ENCODE assay signal across 17 mouse cellular contexts in genomic region chr12:105005715-105005972, GRCm38 (mm10). TPM values are rescaled to one million over a fixed set of nuclear protein-coding genes. Genes with fewer than 3 reads are reported as not detected.
DNase-seq lines count a peak whose midpoint lies in the region; ATAC-seq and TF ChIP-seq lines count a peak whose summit lies in the region.
"Had no signal": no experiment of that assay in that cellular context is flagged by ENCODE, and none has a peak within 500 bp of the region (broad histone marks: within the 10 kb centered on the region; RNA-seq: fewer than 3 reads in every experiment).

No protein-coding gene starts in this region.

- 24% methylated on average over 2 of the region's 2 CpGs for WGBS in liver, embryonic 15.5 days (ENCODE audit: insufficient replicate concordance)
- WGBS in liver, embryonic 11.5 days: 40% methylated on average over 2 of the region's 2 CpGs
- 81% methylated on average over 2 of the region's 2 CpGs for WGBS in hindbrain, embryonic 10.5 days

- H3K4me3 ChIP-seq in gastrocnemius, adult 2 months: peak overlapping the region; percentile 37
- H3K4me3 ChIP-seq in liver, embryonic 15.5 days (replicated peaks): no peak overlapping the region
- H3K4me3 ChIP-seq in liver, embryonic 11.5 days (ENCODE audit: low read depth, low read length): no peak overlapping the region
- H3K4me3 ChIP-seq in MEL (ENCODE audit: control insufficient read depth in 1 of 2, insufficient read depth in 1 of 2, low read depth in 2 of 2, low read length in 2 of 2) (no peak overlapping the region; a peak in 1 of 4 replicates), myocyte (no peak overlapping the region)
- H3K4me3 ChIP-seq in hindbrain, embryonic 10.5 days: no peak overlapping the region
- H3K4me3 ChIP-seq: embryonic facial prominence, embryonic 10.5 days; forebrain, embryonic 13.5 days; heart, embryonic 13.5 days had no signal

- H3ac ChIP-seq in myocyte (ENCODE audit: control insufficient read depth, insufficient read length): no peak overlapping the region

- TF ChIP-seq RAD21 in MEL (IDR thresholded peaks at IDR 0.05; ENCODE audit: low read depth, low read length): no peak

- intact Hi-C loops in gastrocnemius, adult 2 months (cut with DNase I): loop anchor here (5.0 kb wide), 1 partner anchor 53 kb away; no protein-coding TSS in a partner anchor

- TF ChIP-seq EP300 in MEL (IDR thresholded peaks at IDR 0.05; ENCODE audit: low read depth in 1 of 2, low read length in 2 of 2): no peak

- no peak for TF ChIP-seq POLR2A in MEL (IDR thresholded peaks at IDR 0.05; ENCODE audit: control insufficient read depth in 1 of 2, insufficient read depth in 1 of 2, low read depth in 1 of 2, low read length in 2 of 2, poor library complexity in 1 of 2)
- no peak for TF ChIP-seq POLR2A in myocyte (IDR thresholded peaks at IDR 0.05; ENCODE audit: insufficient read length, low read depth)

- no peaks in the 10 kb centered on the region for H3K9me3 ChIP-seq in liver, embryonic 15.5 days (replicated peaks)
- H3K9me3 ChIP-seq in liver, embryonic 11.5 days (ENCODE audit: control insufficient read depth, low read length): no peaks in the 10 kb centered on the region
- no peaks in the 10 kb centered on the region for H3K9me3 ChIP-seq in MEL (replicated peaks; ENCODE audit: insufficient read depth, low read length)
- H3K9me3 ChIP-seq in hindbrain, embryonic 10.5 days: no peaks in the 10 kb centered on the region
- H3K9me3 ChIP-seq: embryonic facial prominence, embryonic 10.5 days; forebrain, embryonic 13.5 days; heart, embryonic 13.5 days had no signal

- peaks cover 23% of the 10 kb centered on the region for H3K79me2 ChIP-seq in MEL (ENCODE audit: control insufficient read depth, insufficient read depth, low read length, poor library complexity)
- H3K79me2 ChIP-seq in myocyte (ENCODE audit: control insufficient read depth, insufficient read depth): peaks cover 63% of the 10 kb centered on the region

- ATAC-seq in liver, embryonic 15.5 days (ENCODE audit: insufficient read depth): no peak
- ATAC-seq in liver, embryonic 11.5 days (replicated peaks; ENCODE audit: low FRiP score): no peak
- ATAC-seq: CD4-positive, CD25-positive, alpha-beta regulatory T cell, adult 4 months; forebrain, embryonic 13.5 days had no signal

- no peak for DNase-seq in gastrocnemius, adult 2 months
- DNase-seq in gastrocnemius, postnatal 10 days: no peak
- no peak for DNase-seq in liver, embryonic 11.5 days (ENCODE audit: low spot score)
- DNase-seq in MEL (ENCODE audit: low read depth, low spot score): no peak
- DNase-seq in hindbrain, embryonic 10.5 days (ENCODE audit: low spot score): no peak
- DNase-seq in cerebellum, postnatal 25 days: no peak
- DNase-seq: cerebellum, adult 11-12 months; heart, postnatal 36 days; right cerebral cortex, adult 18-20 months; thymus, postnatal 25 days had no signal

- TF ChIP-seq CTCF in gastrocnemius, adult 2 months (IDR thresholded peaks at IDR 0.05): no peak
- no peak for TF ChIP-seq CTCF in MEL (IDR thresholded peaks at IDR 0.05 in 2 of 3, conservative IDR thresholded peaks at IDR 0.05 in 1 of 3; ENCODE audit: control insufficient read depth in 1 of 3, insufficient read depth in 1 of 3, low read depth in 2 of 3, low read length in 3 of 3, poor library complexity in 1 of 3, severe bottlenecking in 1 of 3)

- H3K4me1 ChIP-seq in liver, embryonic 15.5 days (replicated peaks): peaks cover 98% of the 10 kb centered on the region
- peaks cover 40% of the 10 kb centered on the region for H3K4me1 ChIP-seq in liver, embryonic 11.5 days (replicated peaks; ENCODE audit: control insufficient read depth, insufficient read depth, low read length)
- peaks cover 11 to 46% of the 10 kb centered on the region in 2 experiments for H3K4me1 ChIP-seq in MEL (ENCODE audit: control insufficient read depth in 1 of 2, insufficient read depth in 2 of 2, low read length in 2 of 2)
- peaks cover 49% of the 10 kb centered on the region for H3K4me1 ChIP-seq in hindbrain, embryonic 10.5 days (replicated peaks)

- no peak overlapping the region for H3K9ac ChIP-seq in liver, embryonic 15.5 days
- no peak overlapping the region for H3K9ac ChIP-seq in liver, embryonic 11.5 days (ENCODE audit: low read depth, low read length)
- H3K9ac ChIP-seq in MEL (ENCODE audit: control insufficient read depth, low read depth, low read length, poor library complexity, severe bottlenecking): peak overlapping the region; percentile 38
- H3K9ac ChIP-seq: forebrain, embryonic 13.5 days; heart, embryonic 13.5 days; liver, embryonic 14.5 days had no signal

- H3K4me2 ChIP-seq in liver, embryonic 15.5 days: peak overlapping the region; percentile 4; the same call in 1 of the 2 replicates
- no peak overlapping the region for H3K4me2 ChIP-seq in liver, embryonic 11.5 days
- peak overlapping the region; percentile 87 for H3K4me2 ChIP-seq in myocyte (ENCODE audit: low read depth)
- H3K4me2 ChIP-seq: forebrain, embryonic 13.5 days; heart, embryonic 13.5 days had no signal

- peak overlapping the region; percentile 75 for H3K27ac ChIP-seq in gastrocnemius, adult 2 months
- H3K27ac ChIP-seq in liver, embryonic 15.5 days (replicated peaks): no peak overlapping the region; the same call in 1 of the 2 replicates
- no peak overlapping the region for H3K27ac ChIP-seq in liver, embryonic 11.5 days (ENCODE audit: low read depth, low read length)
- peak overlapping the region; percentile 29 for H3K27ac ChIP-seq in MEL (ENCODE audit: control insufficient read depth, low read depth, low read length)
- no peak overlapping the region for H3K27ac ChIP-seq in hindbrain, embryonic 10.5 days
- H3K27ac ChIP-seq: embryonic facial prominence, embryonic 10.5 days; forebrain, embryonic 13.5 days; heart, embryonic 13.5 days; liver, embryonic 14.5 days had no signal

- no peaks in the 10 kb centered on the region for H3K36me3 ChIP-seq in liver, embryonic 15.5 days (replicated peaks)
- H3K36me3 ChIP-seq in liver, embryonic 11.5 days (ENCODE audit: control insufficient read depth, insufficient read depth, low read length): no peaks in the 10 kb centered on the region
- H3K36me3 ChIP-seq in MEL (ENCODE audit: control insufficient read depth in 1 of 2, insufficient read depth in 2 of 2, low read length in 2 of 2) (peaks cover 0 to 30% of the 10 kb centered on the region in 2 experiments; a peak in 2 of 4 replicates), myocyte (ENCODE audit: control insufficient read depth, insufficient read depth) (no peaks in the 10 kb centered on the region)
- H3K36me3 ChIP-seq in hindbrain, embryonic 10.5 days: no peaks in the 10 kb centered on the region
- H3K36me3 ChIP-seq: embryonic facial prominence, embryonic 10.5 days; heart, embryonic 13.5 days had no signal

- H3K27me3 ChIP-seq in liver, embryonic 15.5 days: no peaks in the 10 kb centered on the region
- H3K27me3 ChIP-seq in liver, embryonic 11.5 days (replicated peaks; ENCODE audit: control insufficient read depth, insufficient read depth, low read length): peaks cover 14% of the 10 kb centered on the region
- H3K27me3 ChIP-seq in MEL (ENCODE audit: control insufficient read depth in 1 of 2, insufficient read depth in 2 of 2, low read length in 2 of 2) (no peaks in the 10 kb centered on the region), myocyte (ENCODE audit: control insufficient read depth, insufficient read depth, insufficient read length) (no peaks in the 10 kb centered on the region)
- H3K27me3 ChIP-seq in hindbrain, embryonic 10.5 days (ENCODE audit: insufficient read depth, poor library complexity, severe bottlenecking): peaks cover 61% of the 10 kb centered on the region

TF ChIP-seq in MEL, 35 proteins besides CTCF, POLR2A, EP300 and RAD21 (continues in another document):
- TF ChIP-seq ETS1 (IDR thresholded peaks at IDR 0.05; ENCODE audit: low read depth, low read length) (no peak), USF2 (IDR thresholded peaks at IDR 0.05; ENCODE audit: borderline replicate concordance in 1 of 2, insufficient read depth in 1 of 2, low read depth in 1 of 2, low read length in 2 of 2) (no peak), POLR2AphosphoS2 (IDR thresholded peaks at IDR 0.05; ENCODE audit: low read length) (no peak), CHD2 (IDR thresholded peaks at IDR 0.05; ENCODE audit: low read length) (no peak), ZNF384 (IDR thresholded peaks at IDR 0.05; ENCODE audit: low read depth, low read length) (no peak), JUND (IDR thresholded peaks at IDR 0.05; ENCODE audit: low read depth, low read length) (no peak)

TF ChIP-seq in myocyte, 11 proteins besides CTCF, POLR2A, EP300 and RAD21 (continues in another document):
- TF ChIP-seq POLR2AphosphoS2 (IDR thresholded peaks at IDR 0.05; ENCODE audit: insufficient read length, low read depth): no peak
- no peak for TF ChIP-seq REST (IDR thresholded peaks at IDR 0.05; ENCODE audit: insufficient read depth, insufficient read length)
- no peak for TF ChIP-seq MAX (IDR thresholded peaks at IDR 0.05; ENCODE audit: low read depth)
- no peak for TF ChIP-seq SRF (IDR thresholded peaks at IDR 0.05; ENCODE audit: control insufficient read depth, insufficient read length, low read depth)
- no peak for TF ChIP-seq MYOD1 (IDR thresholded peaks at IDR 0.05; ENCODE audit: control insufficient read depth in 1 of 3, insufficient read length in 2 of 3, low read depth in 2 of 3)
- no peak for TF ChIP-seq TCF12 (IDR thresholded peaks at IDR 0.05; ENCODE audit: insufficient read depth, poor library complexity, severe bottlenecking)

RNA-seq across cellular contexts. Expression of gene Syne3, which starts 4.0 kb away (rescaled TPM):
- total RNA-seq in gastrocnemius, adult 2 months (2021): 1 to 10 TPM; 4.1 to 4.7 TPM
- total RNA-seq in gastrocnemius, postnatal 10 days (2021): 10 to 100 TPM in 1 of 2 experiments, 1 to 10 TPM in 1; 9.0 to 11.5 TPM
- polyA plus RNA-seq in liver, embryonic 15.5 days (2015; fragmentation: Nextera tagmentation; extraction: Ambion mirVana): 2.9 and 3.0 TPM in 2 replicates
- 1.4 and 1.8 TPM in 2 replicates for polyA plus RNA-seq in liver, embryonic 11.5 days (2014; fragmentation: Nextera tagmentation; extraction: Ambion mirVana)
- 4.9 and 7.9 TPM in 2 replicates for total RNA-seq in MEL (2012; rRNA removed)
- polyA plus RNA-seq in MEL (2012; ENCODE audit: insufficient read depth in 1 of 2, insufficient read length in 2 of 2, low read depth in 1 of 2, low replicate concordance in 2 of 2, missing spikeins in 1 of 2) (10 to 100 TPM in 1 of 2 experiments, not detected in 1; 10.7 TPM), myocyte (2012; fragmentation: generic; extraction: Trizol) (11.6 TPM)
- polyA plus RNA-seq in hindbrain, embryonic 10.5 days (2016; fragmentation: Nextera tagmentation; extraction: Ambion mirVana): 0.09 and 0.15 TPM in 2 replicates

RNA-seq across cellular contexts. Expression of gene Glrx5, which starts 26.8 kb away (rescaled TPM):
- total RNA-seq in gastrocnemius, adult 2 months (2021): 10 to 100 TPM; 57.2 to 72.1 TPM
- 10 to 100 TPM; 60.5 to 69.7 TPM for total RNA-seq in gastrocnemius, postnatal 10 days (2021)
- 496 and 514 TPM in 2 replicates for polyA plus RNA-seq in liver, embryonic 15.5 days (2015; fragmentation: Nextera tagmentation; extraction: Ambion mirVana)
- polyA plus RNA-seq in liver, embryonic 11.5 days (2014; fragmentation: Nextera tagmentation; extraction: Ambion mirVana): 610 and 611 TPM in 2 replicates
- total RNA-seq in MEL (2012; rRNA removed): 95.8 and 108 TPM in 2 replicates
- polyA plus RNA-seq in MEL (2012; ENCODE audit: insufficient read depth in 1 of 2, insufficient read length in 2 of 2, low read depth in 1 of 2, low replicate concordance in 2 of 2, missing spikeins in 1 of 2) (100 to 1,000 TPM in 1 of 2 experiments, not detected in 1; 291 TPM), myocyte (2012; fragmentation: generic; extraction: Trizol) (52.4 TPM)
- 230 and 235 TPM in 2 replicates for polyA plus RNA-seq in hindbrain, embryonic 10.5 days (2016; fragmentation: Nextera tagmentation; extraction: Ambion mirVana)

Comparison
In these comparisons a context has a peak if more than half of its experiments do, and no peak if none do; other contexts are left out.
1. H3K27ac ChIP-seq: peak in gastrocnemius, adult 2 months (single experiment) and MEL (single experiment); none in liver, embryonic 15.5 days (single experiment), liver, embryonic 11.5 days (single experiment) and hindbrain, embryonic 10.5 days (single experiment).